Mouse (Mus musculus): ENCODE data around the gene Rinl. TPM values are rescaled to one million over a fixed set of nuclear protein-coding genes. Genes with fewer than 3 reads are reported as not detected.

Rinl gene
- total RNA-seq, 2 experiments from 2014 or later, result 0.51 to 0.78 TPM

GRCm38 (mm10) chr7:28824941-28825685, 36.3 kb downstream of the Rinl start, which contains the start of gene Ech1:
Gene Ech1 (plus strand): TSS chr7:28825217.
- peak; percentile 91 for DNase-seq

- DNase-seq, result no peak
Observed at GRCm38 (mm10) chr7:28825686-28826401, 37.1 kb downstream of the Rinl start.

- no peak for DNase-seq
Observed at GRCm38 (mm10) chr7:28826402-28826772, 37.6 kb downstream of the Rinl start.

GRCm38 (mm10) chr7:28827338-28827737, 38.6 kb downstream of the Rinl start:
- no peak for DNase-seq

DNA sequence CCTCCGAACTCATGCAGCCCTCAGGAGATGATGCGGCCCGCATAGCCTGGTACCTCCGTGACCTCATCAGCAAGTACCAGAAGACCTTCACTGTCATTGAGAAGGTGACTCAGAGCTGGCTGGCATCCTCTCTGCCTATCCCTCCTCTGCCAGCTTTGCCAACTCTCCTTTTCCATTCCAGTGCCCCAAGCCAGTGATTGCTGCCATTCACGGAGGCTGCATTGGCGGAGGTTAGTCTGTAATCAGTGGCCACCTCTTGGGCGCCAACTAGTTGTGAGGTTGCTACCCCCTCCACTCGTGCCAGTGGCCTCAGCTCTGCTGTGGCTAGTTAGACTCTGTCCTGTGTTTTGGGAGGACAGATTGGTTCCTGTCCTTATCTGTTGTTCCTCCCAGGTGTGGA, 41.1 kb downstream of the Rinl start:
- DNase-seq, result no peak

GRCm38 (mm10) chr7:28830981-28831380, 42.2 kb downstream of the Rinl start:
- no peak for DNase-seq

DNA sequence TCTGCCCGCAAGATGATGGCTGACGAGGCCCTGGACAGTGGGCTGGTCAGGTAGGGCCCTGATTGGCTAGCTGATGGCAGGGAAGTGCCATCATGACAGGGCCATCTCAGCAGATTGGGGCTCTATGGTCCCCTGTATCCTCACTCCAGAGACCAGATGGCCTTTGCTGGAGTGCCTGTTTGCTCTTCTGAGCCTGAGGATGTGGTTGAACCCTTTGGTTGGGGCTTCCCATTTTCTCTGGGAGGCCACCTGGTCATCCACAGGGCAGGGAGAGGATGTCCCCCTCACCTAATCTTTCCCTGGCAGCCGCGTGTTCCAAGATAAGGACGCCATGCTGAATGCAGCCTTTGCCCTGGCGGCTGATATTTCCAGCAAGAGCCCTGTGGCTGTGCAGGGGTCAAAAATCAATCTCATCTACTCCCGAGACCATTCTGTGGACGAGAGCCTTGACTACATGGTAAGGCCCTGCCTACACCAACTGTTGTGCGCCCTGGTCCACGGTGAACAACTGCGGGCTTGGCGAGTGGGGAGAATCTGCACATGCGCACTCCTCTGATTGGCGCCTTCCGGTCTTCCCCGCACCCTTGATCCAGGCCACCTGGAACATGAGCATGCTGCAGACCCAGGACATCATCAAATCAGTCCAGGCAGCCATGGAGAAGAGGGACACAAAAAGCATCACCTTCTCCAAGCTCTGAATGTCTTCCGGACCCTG, 42.8 kb downstream of the Rinl start:
- DNase-seq, result no peak

DNA sequence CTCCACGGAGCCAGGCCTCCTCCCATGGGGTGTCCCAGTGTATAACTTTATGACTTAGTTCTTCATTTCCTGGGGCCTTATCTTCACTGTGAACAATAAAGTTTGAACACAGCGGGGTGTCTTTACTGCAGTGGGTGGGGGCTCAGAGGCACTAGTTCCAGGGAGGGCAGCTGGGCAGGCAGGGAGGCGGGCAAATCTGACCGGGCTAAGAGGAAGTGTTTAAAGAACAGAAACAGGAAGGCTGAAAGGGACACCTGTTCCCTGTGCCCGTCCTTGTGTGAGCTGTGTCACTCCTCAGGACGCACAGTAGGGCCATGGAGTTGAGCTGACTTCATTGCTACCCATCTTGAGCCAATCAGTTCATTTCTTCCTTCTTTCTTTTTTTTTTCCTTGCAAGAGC, 43.4 kb downstream of the Rinl start:
- no peak for DNase-seq

GRCm38 (mm10) chr7:28833723-28834347, 45.1 kb downstream of the Rinl start, which contains the start of gene Lgals4:
Gene Lgals4 (plus strand): TSS chr7:28833854.
- DNase-seq, result no peak

DNA sequence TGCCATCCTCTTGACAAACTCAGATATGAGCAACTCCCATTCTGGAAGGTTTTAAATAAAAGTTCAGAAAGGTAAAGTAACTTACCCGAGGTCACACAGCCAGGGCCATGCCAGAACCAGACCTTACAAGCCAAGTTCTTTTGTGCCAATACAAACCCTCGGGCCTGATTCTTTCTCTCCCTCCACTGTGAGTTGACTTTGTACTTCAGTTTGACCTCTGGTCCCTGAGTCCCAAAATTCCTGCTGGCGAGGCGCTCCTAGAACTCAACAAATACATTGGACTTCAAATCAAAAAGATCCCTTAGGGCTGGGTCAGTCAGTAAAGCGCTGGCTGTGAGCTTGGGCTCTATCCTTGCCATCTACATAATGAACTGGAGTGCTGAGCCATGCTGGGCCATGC, 48.2 kb downstream of the Rinl start:
- DNase-seq, result no peak

- no peak for DNase-seq
Observed at GRCm38 (mm10) chr7:28838331-28838730, 49.6 kb downstream of the Rinl start.

- DNase-seq, result no peak
Observed at GRCm38 (mm10) chr7:28847273-28847672, 58.5 kb downstream of the Rinl start.

Other genes starting within 250 kb of the Rinl start
- gene Sycn, start 248.1 kb upstream of the Rinl start, total RNA-seq (2021), result not detected
- not detected for gene Nccrp1, start 241.7 kb upstream of the Rinl start, total RNA-seq (2021)
- 10 to 100 TPM in 1 of 2 experiments, 1 to 10 TPM in 1; 9.8 to 14.0 TPM for gene Samd4b, start 190.8 kb upstream of the Rinl start, total RNA-seq (2021)
- 1 to 10 TPM; 3.0 TPM for gene Pak4, start 190.8 kb upstream of the Rinl start, total RNA-seq (2021)
- not detected for gene Acp7, start 157.6 kb upstream of the Rinl start, total RNA-seq (2021)
- 1 to 10 TPM in 1 of 2 experiments, under 1 TPM in 1; 0.74 to 1.3 TPM for gene Fbxo27, start 96.1 kb upstream of the Rinl start, total RNA-seq (2021)
- gene Fbxo17, start 72.2 kb upstream of the Rinl start, total RNA-seq (2021), result 1 to 10 TPM; 5.7 to 6.0 TPM
- gene Mrps12, start 47.1 kb upstream of the Rinl start, total RNA-seq (2021), result 10 to 100 TPM; 35.2 to 46.5 TPM
- gene Sars2, start 47.0 kb upstream of the Rinl start, total RNA-seq (2021), result 10 to 100 TPM; 13.5 to 15.6 TPM
- not detected for gene Ccer2, start 32.8 kb upstream of the Rinl start, total RNA-seq (2021)
- gene Sirt2, start 22.2 kb upstream of the Rinl start, total RNA-seq (2021), result 10 to 100 TPM; 81.6 to 82.3 TPM
- gene Nfkbib, start 21.5 kb upstream of the Rinl start, total RNA-seq (2021), result 10 to 100 TPM; 24.4 to 27.9 TPM
- 100 to 1,000 TPM; 118 to 120 TPM for gene Hnrnpl, start 19.6 kb downstream of the Rinl start, total RNA-seq (2021)
- 100 to 1,000 TPM; 185 to 241 TPM for gene Ech1, start 36.2 kb downstream of the Rinl start, total RNA-seq (2021)
- gene Lgals4, start 44.9 kb downstream of the Rinl start, total RNA-seq (2021), result 1 to 10 TPM; 3.2 to 5.4 TPM
- gene Lgals7, start 74.9 kb downstream of the Rinl start, total RNA-seq (2021), result not detected
- gene Capn12, start 92.5 kb downstream of the Rinl start, total RNA-seq (2021), result under 1 TPM in 1 of 2 experiments, not detected in 1; 0.10 TPM
- gene Actn4, start 173.4 kb downstream of the Rinl start, total RNA-seq (2021), result 10 to 100 TPM; 36.7 to 45.8 TPM
- 100 to 1,000 TPM; 116 to 137 TPM for gene Eif3k, start 192.9 kb downstream of the Rinl start, total RNA-seq (2021)
- gene Map4k1, start 193.1 kb downstream of the Rinl start, total RNA-seq (2021), result under 1 TPM; 0.29 to 0.36 TPM